Mouse (Mus musculus): ENCODE results near the gene Parvg. TPM values are rescaled to one million over a fixed set of nuclear protein-coding genes. Genes with fewer than 3 reads are reported as not detected.
A peak's percentile ranks its signal among the peaks of the same experiment; 100 is the strongest.

The Parvg gene
- total RNA-seq, 2 experiments from 2014 or later = 20.9 to 26.6 TPM

DNA sequence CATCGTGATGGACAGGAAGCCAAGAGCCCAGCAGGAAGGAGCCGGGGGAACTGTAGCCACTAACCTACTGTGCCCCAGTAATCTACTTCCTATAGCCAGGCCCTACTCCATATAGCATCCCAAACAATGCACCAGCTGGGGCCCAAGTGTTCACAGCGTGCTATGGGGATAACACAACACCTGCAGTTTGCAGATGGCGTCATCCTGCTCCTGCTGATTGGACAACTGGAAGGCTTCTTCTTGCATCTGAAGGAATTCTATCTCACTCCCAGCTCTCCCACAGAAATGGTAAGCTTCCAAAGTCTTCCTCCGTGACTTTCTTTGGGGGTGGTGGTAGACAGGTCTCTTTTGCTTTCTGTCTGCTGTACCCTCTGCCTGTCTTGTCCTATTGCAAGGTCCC lies 13.8 kb downstream of the Parvg start:
- TF ChIP-seq CTCF (conservative IDR thresholded peaks at IDR 0.05) = no peak
- Histone ChIP-seq H3K27ac (peak overlapping the region; percentile 55), H3K4me3 (no peak overlapping the region)
- no peak for DNase-seq (ENCODE audit: low spot score in 2 of 2)

DNA sequence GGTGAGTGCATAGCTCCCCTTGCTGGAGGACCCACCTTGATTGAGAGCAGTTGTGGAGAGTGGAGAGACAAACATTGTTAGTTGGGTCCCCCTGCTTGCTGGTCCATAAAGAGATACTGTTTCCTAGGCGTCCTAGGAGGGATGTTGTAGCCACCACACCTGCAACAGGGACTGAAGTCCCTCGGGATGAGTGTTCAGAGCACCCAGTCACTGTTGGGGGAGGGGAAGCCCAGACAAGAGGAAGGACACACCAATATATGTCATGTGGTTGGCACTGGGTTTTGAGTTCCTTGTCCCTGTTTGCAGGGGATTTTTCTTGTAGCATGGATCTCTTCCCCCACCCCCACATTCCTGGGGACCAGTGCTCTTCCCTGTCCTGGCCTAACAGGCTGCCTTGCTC lies 17.1 kb downstream of the Parvg start:
- Histone ChIP-seq H3K27ac (no peak overlapping the region), H3K4me3 (no peak overlapping the region)
- TF ChIP-seq CTCF (conservative IDR thresholded peaks at IDR 0.05) = no peak
- no peak for DNase-seq (ENCODE audit: low spot score in 2 of 2)

- Histone ChIP-seq H3K27ac (no peak overlapping the region), H3K4me3 (no peak overlapping the region)
- TF ChIP-seq CTCF (conservative IDR thresholded peaks at IDR 0.05) = peak; percentile 65
- no peak for DNase-seq (ENCODE audit: low spot score in 2 of 2)
Observed at GRCm38 (mm10) chr15:84348769-84349168, 24.9 kb downstream of the Parvg start.

DNA sequence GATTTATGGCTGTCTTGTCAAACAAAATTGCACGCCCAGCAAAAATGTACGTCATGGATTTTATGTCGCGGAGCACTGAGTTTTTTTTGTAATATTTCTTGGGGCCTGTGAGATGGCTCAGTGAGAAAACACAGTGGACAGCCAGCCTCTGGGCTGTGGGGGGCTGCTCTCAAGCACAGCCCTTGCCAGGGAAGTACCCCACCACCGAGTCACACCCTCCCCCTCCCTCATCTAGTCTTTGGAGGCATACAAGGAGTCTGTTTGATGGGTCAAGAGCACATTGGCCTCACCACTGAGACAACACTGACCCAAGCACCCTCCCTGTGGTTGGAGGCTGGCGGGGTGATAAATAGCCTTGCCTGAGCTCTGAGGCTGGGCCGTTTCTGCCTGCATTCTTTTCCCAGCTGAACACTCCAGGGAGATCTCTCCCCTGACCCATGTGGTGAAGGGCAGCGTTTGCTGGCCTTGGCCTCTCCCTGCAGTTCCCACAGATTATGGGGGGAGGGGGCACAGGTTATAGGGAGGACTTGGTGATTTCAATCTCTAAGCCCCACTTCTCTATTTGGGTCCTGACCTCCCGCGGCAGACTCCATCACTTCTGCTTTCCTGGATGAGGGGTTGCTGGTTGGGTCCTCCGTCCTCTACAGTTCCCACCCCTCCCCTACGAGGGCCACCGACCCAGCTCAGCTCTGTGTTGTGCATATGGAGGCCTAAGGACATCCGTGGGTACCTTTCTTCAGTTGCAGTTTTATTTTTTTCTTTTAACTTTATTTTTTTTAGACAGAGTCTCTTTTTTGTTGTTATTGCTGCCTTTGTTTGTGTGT lies 26.3 kb downstream of the Parvg start:
- H3K27ac ChIP-seq = no peak overlapping the region
- no peak overlapping the region for H3K4me3 ChIP-seq
- no peak for DNase-seq (ENCODE audit: low spot score in 2 of 2)
- TF ChIP-seq CTCF (conservative IDR thresholded peaks at IDR 0.05) = no peak

DNA sequence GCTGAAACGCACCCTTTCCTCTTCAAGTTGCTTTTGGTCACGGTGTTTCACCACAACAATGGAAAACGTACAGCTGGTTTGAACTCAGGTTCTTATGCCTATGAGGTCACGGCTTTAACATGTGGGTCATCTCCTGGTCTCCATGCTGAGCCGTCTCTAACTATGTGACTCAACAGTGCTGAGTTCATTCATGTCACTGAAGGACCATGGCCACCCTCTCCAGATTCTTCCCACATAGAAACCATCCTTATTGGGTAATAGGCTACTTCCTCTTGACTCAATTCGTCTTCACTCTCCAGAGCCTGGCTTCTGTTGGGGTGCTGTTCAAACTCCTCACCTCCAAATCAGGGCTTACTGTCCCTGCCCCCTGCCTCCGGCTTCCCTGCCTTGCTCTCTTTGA lies 27.5 kb downstream of the Parvg start:
- TF ChIP-seq CTCF (conservative IDR thresholded peaks at IDR 0.05) = no peak
- no peak for DNase-seq (ENCODE audit: low spot score in 2 of 2)
- Histone ChIP-seq H3K27ac (no peak overlapping the region), H3K4me3 (no peak overlapping the region)

DNA sequence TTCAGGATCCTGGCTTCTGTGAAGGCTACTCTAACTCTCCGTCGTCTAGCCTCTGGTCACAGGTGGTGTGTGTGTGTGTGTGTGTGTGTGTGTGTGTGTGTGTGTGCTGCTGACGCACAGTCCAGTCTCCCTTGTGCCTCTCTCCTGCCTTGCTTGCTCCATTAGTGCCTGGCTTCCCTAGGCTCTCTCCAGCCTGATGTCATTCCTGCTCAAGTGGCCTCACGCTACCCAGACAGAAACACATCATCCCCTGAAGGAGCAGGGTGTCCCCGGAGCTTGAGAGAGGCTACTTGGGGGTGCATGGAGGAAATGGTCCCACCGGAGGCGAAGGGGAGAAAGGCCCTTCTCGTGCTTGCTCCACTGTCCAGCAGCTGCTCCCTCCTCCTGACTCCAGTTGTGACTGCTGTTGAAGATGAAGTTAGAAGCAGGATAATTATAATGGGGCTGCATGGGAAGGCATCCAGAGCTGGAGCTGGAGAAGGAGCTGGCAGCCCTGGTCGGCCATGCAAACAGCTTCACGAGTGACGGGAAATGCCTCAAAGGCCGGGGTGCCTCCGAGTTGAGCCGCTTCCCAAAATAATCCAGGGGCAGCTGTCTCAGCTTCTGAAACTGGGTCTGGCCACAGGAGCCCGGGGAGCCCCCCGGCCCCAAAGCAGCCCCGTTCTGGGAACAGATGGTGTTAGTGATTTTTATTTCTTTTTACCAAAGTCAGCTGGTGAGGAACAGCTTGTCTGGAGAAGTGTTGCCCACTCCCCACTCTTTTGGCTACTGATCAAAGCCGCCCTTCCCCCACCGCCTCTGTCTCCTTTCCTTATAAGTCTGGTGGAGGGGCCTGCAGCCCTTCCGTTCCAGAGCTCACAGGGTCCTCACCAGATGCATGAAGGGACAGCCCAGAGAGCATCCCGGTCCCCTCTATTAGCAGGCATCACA lies 28.4 kb downstream of the Parvg start:
- Histone ChIP-seq H3K4me3 (no peak overlapping the region), H3K27ac (peak overlapping the region; percentile 72)
- DNase-seq (ENCODE audit: low spot score in 2 of 2) = peak; percentile 62 to 72
- no peak for TF ChIP-seq CTCF (conservative IDR thresholded peaks at IDR 0.05)

- no peak for DNase-seq (ENCODE audit: low spot score in 2 of 2)
- Histone ChIP-seq H3K27ac (no peak overlapping the region), H3K4me3 (no peak overlapping the region)
- no peak for TF ChIP-seq CTCF (conservative IDR thresholded peaks at IDR 0.05)
Observed at GRCm38 (mm10) chr15:84355081-84355480, 31.3 kb downstream of the Parvg start.

GRCm38 (mm10) chr15:84364746-84365145 lies 40.9 kb downstream of the Parvg start:
- Histone ChIP-seq H3K4me3 (no peak overlapping the region), H3K27ac (no peak overlapping the region)
- DNase-seq (ENCODE audit: low spot score in 2 of 2) = no peak
- TF ChIP-seq CTCF (conservative IDR thresholded peaks at IDR 0.05) = no peak

- peak overlapping the region; percentile 86 for H3K27ac ChIP-seq
- H3K4me3 ChIP-seq = no peak overlapping the region
- no peak for TF ChIP-seq CTCF (conservative IDR thresholded peaks at IDR 0.05)
- DNase-seq (ENCODE audit: low spot score in 2 of 2) = no peak
Observed at GRCm38 (mm10) chr15:84365675-84366381, 42.0 kb downstream of the Parvg start.

DNA sequence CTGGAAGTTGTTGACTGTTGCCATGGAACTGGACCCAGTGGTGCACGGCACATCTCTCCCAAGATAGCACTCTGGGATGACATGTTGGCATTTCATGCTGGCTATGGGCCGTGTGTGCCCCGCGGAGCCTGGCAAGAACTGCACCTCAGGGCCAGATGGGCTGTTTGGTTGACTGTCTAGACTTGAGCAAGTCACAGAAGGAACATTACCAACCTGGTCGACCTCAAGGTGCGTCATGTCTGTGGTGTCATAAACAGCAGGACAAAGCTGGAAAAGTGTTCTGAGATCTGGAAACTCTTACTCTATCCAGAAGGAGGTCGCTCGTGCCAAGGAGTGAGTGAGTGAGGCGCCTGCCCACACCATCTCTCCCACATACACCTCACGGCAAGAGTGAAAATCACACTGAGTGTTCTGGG lies 42.8 kb downstream of the Parvg start:
- no peak for TF ChIP-seq CTCF (conservative IDR thresholded peaks at IDR 0.05)
- peak; percentile 39 to 66 for DNase-seq (ENCODE audit: low spot score in 2 of 2)
- H3K27ac ChIP-seq = peak overlapping the region; percentile 86
- H3K4me3 ChIP-seq = no peak overlapping the region

DNA sequence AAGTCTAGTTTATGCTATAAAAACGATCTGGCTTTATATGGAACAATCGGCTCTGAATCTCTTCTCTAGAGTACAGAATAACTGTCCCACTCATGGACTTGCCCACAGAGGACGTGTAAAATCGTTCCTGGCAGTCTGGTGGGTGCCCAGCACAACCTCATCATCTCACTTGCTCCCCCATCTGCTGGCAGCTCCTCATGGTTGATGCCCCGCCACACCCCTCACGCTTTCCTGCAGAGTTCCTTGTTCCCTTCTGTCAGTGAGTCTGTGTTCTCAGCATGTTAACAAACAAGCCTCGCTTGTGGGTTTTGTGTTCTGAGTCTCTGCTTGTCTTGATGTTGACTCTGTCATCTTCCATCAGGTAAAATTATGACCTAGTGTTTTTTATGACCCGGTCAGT lies 43.6 kb downstream of the Parvg start:
- peak overlapping the region; percentile 86 for H3K27ac ChIP-seq
- no peak for DNase-seq (ENCODE audit: low spot score in 2 of 2)
- no peak for TF ChIP-seq CTCF (conservative IDR thresholded peaks at IDR 0.05)
- no peak overlapping the region for H3K4me3 ChIP-seq

- no peak for TF ChIP-seq CTCF (conservative IDR thresholded peaks at IDR 0.05)
- no peak for DNase-seq (ENCODE audit: low spot score in 2 of 2)
- Histone ChIP-seq H3K4me3 (no peak overlapping the region), H3K27ac (peak overlapping the region; percentile 88)
Observed at GRCm38 (mm10) chr15:84372801-84373200, 49.0 kb downstream of the Parvg start.

DNA sequence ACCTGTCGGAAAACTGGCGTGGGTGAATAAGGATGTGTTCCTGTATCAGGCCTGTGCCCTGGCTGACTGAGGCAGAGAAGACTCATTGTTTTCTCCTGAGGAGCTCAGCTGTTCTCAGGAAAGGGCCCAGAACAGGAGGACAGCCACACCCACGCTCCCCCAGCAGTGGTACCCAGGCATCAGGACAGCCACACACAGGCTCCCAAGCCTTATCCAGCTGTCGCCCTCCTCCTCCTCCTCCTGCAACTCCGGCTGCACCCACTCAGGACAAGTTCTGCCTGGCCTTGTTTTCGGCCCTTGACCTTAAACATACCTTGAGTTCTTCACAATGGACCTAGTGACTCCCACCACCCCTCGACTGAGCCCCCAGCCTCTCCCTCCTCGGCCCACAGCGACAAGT lies 54.9 kb downstream of the Parvg start:
- no peak overlapping the region for H3K4me3 ChIP-seq
- TF ChIP-seq CTCF (conservative IDR thresholded peaks at IDR 0.05) = no peak
- H3K27ac ChIP-seq = no peak overlapping the region
- no peak for DNase-seq (ENCODE audit: low spot score in 2 of 2)

All from layer of hippocampus, adult 2 months (tissue).